Mouse (Mus musculus) mammary gland, adult 2 months (tissue): ENCODE measurements around the gene Thpo. TPM values are rescaled to one million over a fixed set of nuclear protein-coding genes. Genes with fewer than 3 reads are reported as not detected.

Experiments
- polyA plus RNA-seq: library from polyadenylated mRNA; depleted of rRNA; stranded (reverse); fragments of >200 nt; gene quantifications from 2 replicates; pipeline ENCODE4 v1.2.3, GENCODE M21; 2012; ENCODE audit warnings: low replicate concordance; rRNA removed

Thpo gene
- polyA plus RNA-seq, result 3.8 and 7.6 TPM in 2 replicates

GRCm38 (mm10) chr16:20733731-20734730, at the start of gene Thpo:
Gene Thpo (minus strand): TSS chr16:20734511.

GRCm38 (mm10) chr16:20732925-20733730, 1.2 kb downstream of the Thpo start, which contains the start of gene Chrd:
Gene Chrd (plus strand): TSS chr16:20733127.

DNA sequence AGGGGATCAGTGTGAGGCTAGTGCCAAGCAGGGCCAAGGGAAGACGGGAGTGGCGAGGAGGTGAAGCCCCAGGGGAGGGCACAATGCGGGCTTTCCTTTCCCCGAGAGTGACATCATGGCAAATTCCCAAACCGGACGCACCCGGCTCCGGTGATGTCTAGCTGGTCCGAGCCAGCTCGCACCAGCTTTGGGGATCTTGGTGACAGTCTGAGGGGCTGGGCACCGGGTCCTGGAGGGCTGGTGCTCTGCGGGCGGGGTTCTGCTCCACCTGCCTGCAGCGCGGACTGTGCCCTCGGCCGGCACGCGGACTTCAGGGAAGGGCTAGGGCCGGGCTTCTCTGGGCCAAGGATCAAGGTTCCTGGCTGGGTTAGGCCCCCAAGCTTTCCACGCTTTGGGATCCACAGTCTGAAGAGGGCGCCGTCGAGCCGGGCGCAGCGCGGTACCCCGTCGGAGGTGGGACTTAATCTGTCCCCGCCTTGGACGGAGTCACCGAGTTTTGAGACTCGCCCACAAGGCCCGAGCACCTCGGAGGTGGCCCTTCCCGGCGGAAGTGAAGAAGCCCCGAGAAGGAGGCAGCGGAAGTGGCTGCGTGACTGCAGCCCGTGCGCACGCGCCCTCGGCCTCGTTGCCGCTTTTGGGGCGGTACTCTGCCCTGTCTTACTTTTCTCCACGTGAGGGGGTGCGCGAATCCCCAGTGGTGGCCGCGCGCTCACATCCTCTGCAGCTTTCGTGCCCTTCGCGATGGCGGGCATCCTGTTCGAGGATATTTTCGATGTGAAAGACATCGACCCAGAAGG, 16.9 kb downstream of the Thpo start, which contains the start of the genes Polr2h and Clcn2:
Gene Polr2h (plus strand): TSS at position 485 of the 797 bp plus-strand sequence.
Gene Clcn2 (minus strand): TSS at position 566 of the 797 bp plus-strand sequence.

DNA sequence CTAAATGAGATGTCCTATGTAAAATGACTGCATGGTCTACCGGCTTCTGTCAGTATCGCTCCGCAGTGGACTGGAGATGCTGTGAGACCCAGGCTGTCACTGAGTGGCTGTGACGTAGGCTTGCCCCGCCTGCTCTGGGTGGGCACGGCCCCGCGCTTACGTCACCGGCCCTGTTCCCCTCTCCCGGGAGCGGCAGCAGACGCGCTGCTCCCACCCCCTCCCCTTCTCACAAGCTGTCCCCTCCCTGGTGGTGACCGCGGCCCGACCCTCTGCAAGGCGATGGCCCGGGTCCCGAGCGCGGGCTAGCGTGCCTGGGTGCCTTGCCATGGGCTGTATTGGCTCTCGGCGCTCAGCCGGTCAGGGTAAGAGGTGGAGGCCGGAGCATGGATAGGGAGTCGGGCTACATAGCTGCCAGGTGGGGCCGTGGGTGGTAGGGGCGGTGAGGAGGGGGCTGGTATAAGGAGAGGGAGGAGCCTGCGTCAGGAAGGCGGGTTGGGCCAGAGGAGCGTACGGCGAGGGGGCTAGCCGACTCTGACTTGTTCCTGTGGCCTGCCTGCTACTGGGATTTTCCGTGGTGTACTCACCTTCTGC, 41.1 kb downstream of the Thpo start, which contains the start of gene Fam131a:
Gene Fam131a (plus strand): TSS at position 131 of the 591 bp plus-strand sequence.

Other genes starting within 250 kb of the Thpo start
- 21.0 and 31.7 TPM in 2 replicates for gene Eif2b5, start 235.7 kb downstream of the Thpo start, polyA plus RNA-seq
- gene Dvl3, start 217.5 kb downstream of the Thpo start, polyA plus RNA-seq, result 28.1 and 40.9 TPM in 2 replicates
- gene Ap2m1, start 199.0 kb downstream of the Thpo start, polyA plus RNA-seq, result 358 and 433 TPM in 2 replicates
- gene Abcf3, start 185.9 kb downstream of the Thpo start, polyA plus RNA-seq, result 36.3 and 59.9 TPM in 2 replicates
- 0.07 and 0.08 TPM in 2 replicates for gene Vwa5b2, start 145.0 kb downstream of the Thpo start, polyA plus RNA-seq
- 11.1 and 19.6 TPM in 2 replicates for gene Eef1akmt4, start 122.9 kb downstream of the Thpo start, polyA plus RNA-seq
- gene Gm49333, start 122.9 kb downstream of the Thpo start, polyA plus RNA-seq, result 0.11 TPM in 1 of 2 replicates, not detected in the other
- gene Alg3, start 122.8 kb downstream of the Thpo start, polyA plus RNA-seq, result 21.7 and 34.6 TPM in 2 replicates
- 3.1 and 3.8 TPM in 2 replicates for gene Camk2n2, start 113.2 kb downstream of the Thpo start, polyA plus RNA-seq
- 0.39 and 0.80 TPM in 2 replicates for gene Ece2, start 104.7 kb downstream of the Thpo start, polyA plus RNA-seq
- gene Psmd2, start 82.9 kb downstream of the Thpo start, polyA plus RNA-seq, result 56.1 and 124 TPM in 2 replicates
- 561 and 704 TPM in 2 replicates for gene Eif4g1, start 66.2 kb downstream of the Thpo start, polyA plus RNA-seq
- gene Fam131a, start 41.3 kb downstream of the Thpo start, polyA plus RNA-seq, result 12.4 and 13.4 TPM in 2 replicates
- 8.1 and 18.2 TPM in 2 replicates for gene Polr2h, start 16.8 kb downstream of the Thpo start, polyA plus RNA-seq
- 19.8 and 20.9 TPM in 2 replicates for gene Clcn2, start 16.8 kb downstream of the Thpo start, polyA plus RNA-seq
- 15.3 and 17.7 TPM in 2 replicates for gene Chrd, start 1.4 kb downstream of the Thpo start, polyA plus RNA-seq